Mouse (Mus musculus): ENCODE measurements at regions not wholly inside any gene's neighbourhood (a gene's known extent, or its start where the extent isn't known, plus 50 kb on each side); places are given as distances from the start of the nearest gene placed in this dataset.
A peak's percentile ranks its signal among the peaks of the same experiment; 100 is the strongest.

DNA sequence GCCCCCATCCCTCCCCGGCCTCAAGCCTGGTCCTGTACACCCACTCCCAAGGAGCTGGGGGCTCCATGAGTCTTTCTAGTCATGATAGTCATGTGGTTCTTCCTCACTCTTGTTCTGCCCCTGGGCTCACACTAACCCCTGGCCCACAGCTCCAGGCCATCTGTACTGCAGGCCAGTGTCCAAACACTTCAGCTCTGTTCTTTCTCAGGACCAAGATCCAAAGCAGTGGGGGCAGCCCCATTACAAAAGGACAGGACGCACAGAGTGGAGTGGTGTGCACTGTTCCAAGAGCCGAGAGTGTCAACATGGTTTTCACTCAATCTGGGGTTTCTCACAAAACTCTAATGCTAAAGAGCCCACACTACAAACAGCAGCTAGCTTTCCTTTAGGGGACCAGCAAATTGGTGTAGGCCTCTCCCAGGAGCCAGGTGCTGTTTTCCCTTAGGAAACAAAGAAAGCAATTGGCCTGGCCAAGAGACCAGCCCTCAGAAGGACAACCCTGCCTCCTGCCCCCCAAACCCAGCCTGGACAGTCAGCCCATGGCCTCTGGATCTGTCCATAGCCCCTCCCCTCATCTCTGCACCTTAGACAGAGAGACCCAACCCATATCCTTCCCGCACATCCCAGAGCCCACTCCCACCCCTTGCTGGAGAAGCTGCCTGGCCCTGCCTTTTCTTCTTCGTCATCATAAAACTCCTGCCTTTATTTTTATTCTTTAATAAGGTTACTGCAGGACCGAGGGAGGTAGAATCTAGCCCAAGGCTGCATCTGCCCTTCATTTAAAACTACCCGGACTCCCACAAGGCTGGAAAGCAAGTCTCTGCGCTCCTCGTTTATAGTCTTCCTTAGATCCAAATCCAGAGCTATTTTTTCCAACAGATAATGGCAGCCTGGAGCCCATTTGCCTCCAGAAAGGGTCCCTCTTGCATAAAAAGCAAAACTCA, 188.2 kb upstream of the Cdh5 start:
- H3K27ac ChIP-seq (ENCODE audit: insufficient read depth, low read length) = no peak overlapping the region

GRCm38 (mm10) chr8:103913927-103914640, 187.3 kb upstream of the Cdh5 start:
- Histone ChIP-seq H3K4me1 (ENCODE audit: control insufficient read depth, insufficient read depth, low read length) (no peaks in the 10 kb centered on the region), H3K27ac (ENCODE audit: insufficient read depth, low read length) (no peak overlapping the region), H3K9ac (ENCODE audit: low read depth, poor library complexity, severe bottlenecking) (no peak overlapping the region), H3K27me3 (ENCODE audit: control insufficient read depth, insufficient read depth, low read length, poor library complexity, severe bottlenecking) (no peaks in the 10 kb centered on the region; the same call in 1 of the 2 replicates), H3K36me3 (ENCODE audit: control insufficient read depth, insufficient read depth, low read length, poor library complexity, severe bottlenecking) (no peaks in the 10 kb centered on the region), H3K9me3 (replicated peaks; ENCODE audit: control insufficient read depth, insufficient read depth, low read length, poor library complexity, severe bottlenecking) (no peaks in the 10 kb centered on the region), H3K4me3 (ENCODE audit: low read depth, low read length) (no peak overlapping the region)
- TF ChIP-seq CTCF (IDR thresholded peaks at IDR 0.05; ENCODE audit: low read depth, low read length) (peak; percentile 22), POLR2A (IDR thresholded peaks at IDR 0.05; ENCODE audit: insufficient read depth, low read length) (no peak)

More for the DNA sequence above, 188.2 kb upstream of the Cdh5 start:
- H3K9ac ChIP-seq (ENCODE audit: low read depth, poor library complexity, severe bottlenecking) = no peak overlapping the region
- TF ChIP-seq CTCF (IDR thresholded peaks at IDR 0.05; ENCODE audit: low read depth, low read length) = no peak
- no peaks in the 10 kb centered on the region for H3K36me3 ChIP-seq (ENCODE audit: control insufficient read depth, insufficient read depth, low read length, poor library complexity, severe bottlenecking)
- no peak overlapping the region for H3K4me3 ChIP-seq (ENCODE audit: low read depth, low read length)
- H3K4me1 ChIP-seq (ENCODE audit: control insufficient read depth, insufficient read depth, low read length) = no peaks in the 10 kb centered on the region
- H3K9me3 ChIP-seq (replicated peaks; ENCODE audit: control insufficient read depth, insufficient read depth, low read length, poor library complexity, severe bottlenecking) = no peaks in the 10 kb centered on the region
- H3K27me3 ChIP-seq (ENCODE audit: control insufficient read depth, insufficient read depth, low read length, poor library complexity, severe bottlenecking) = no peaks in the 10 kb centered on the region; the same call in 1 of the 2 replicates

- Histone ChIP-seq H3K27ac (ENCODE audit: insufficient read depth, low read length) (no peak overlapping the region), H3K4me3 (ENCODE audit: low read depth, low read length) (no peak overlapping the region), H3K36me3 (ENCODE audit: control insufficient read depth, insufficient read depth, low read length, poor library complexity, severe bottlenecking) (no peaks in the 10 kb centered on the region), H3K27me3 (ENCODE audit: control insufficient read depth, insufficient read depth, low read length, poor library complexity, severe bottlenecking) (peaks cover 1% of the 10 kb centered on the region; the same call in 1 of the 2 replicates), H3K9ac (ENCODE audit: low read depth, poor library complexity, severe bottlenecking) (no peak overlapping the region), H3K9me3 (replicated peaks; ENCODE audit: control insufficient read depth, insufficient read depth, low read length, poor library complexity, severe bottlenecking) (peaks cover 8% of the 10 kb centered on the region; the same call in 1 of the 2 replicates), H3K4me1 (ENCODE audit: control insufficient read depth, insufficient read depth, low read length) (no peaks in the 10 kb centered on the region)
- TF ChIP-seq POLR2A (IDR thresholded peaks at IDR 0.05; ENCODE audit: insufficient read depth, low read length) (no peak), CTCF (IDR thresholded peaks at IDR 0.05; ENCODE audit: low read depth, low read length) (no peak)
These were observed 182.1 kb upstream of the Cdh5 start for GRCm38 (mm10) chr8:103919324-103919723.

DNA sequence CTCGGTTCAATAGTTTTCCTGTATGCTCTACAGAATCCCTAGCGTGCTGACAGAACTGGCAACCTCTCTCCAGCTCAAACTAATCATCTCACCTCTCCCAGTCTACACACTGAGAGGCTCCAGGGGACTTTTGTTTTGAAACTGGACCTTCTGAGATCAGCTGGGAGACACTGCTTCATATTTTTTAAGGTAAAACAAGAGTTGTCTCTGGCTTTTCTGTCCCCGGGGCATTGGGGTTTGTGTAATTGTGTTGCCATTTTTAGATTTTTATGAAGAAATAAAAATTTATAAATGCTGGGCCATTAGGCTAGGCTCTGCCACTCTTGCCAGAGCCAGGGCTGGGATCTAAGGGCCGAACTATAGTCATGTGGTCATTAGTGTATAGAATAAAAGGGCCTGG, 179.8 kb upstream of the Cdh5 start:
- H3K27me3 ChIP-seq (ENCODE audit: control insufficient read depth, insufficient read depth, low read length, poor library complexity, severe bottlenecking) = peaks cover 1% of the 10 kb centered on the region; the same call in 1 of the 2 replicates
- no peaks in the 10 kb centered on the region for H3K36me3 ChIP-seq (ENCODE audit: control insufficient read depth, insufficient read depth, low read length, poor library complexity, severe bottlenecking)
- no peak overlapping the region for H3K9ac ChIP-seq (ENCODE audit: low read depth, poor library complexity, severe bottlenecking)
- no peak overlapping the region for H3K4me3 ChIP-seq (ENCODE audit: low read depth, low read length)
- no peak for TF ChIP-seq POLR2A (IDR thresholded peaks at IDR 0.05; ENCODE audit: insufficient read depth, low read length)
- no peak for TF ChIP-seq EP300 (IDR thresholded peaks at IDR 0.05; ENCODE audit: insufficient read depth, low read depth, low read length)
- no peak for TF ChIP-seq CTCF (IDR thresholded peaks at IDR 0.05; ENCODE audit: low read depth, low read length)
- H3K9me3 ChIP-seq (replicated peaks; ENCODE audit: control insufficient read depth, insufficient read depth, low read length, poor library complexity, severe bottlenecking) = peaks cover 8% of the 10 kb centered on the region; the same call in 1 of the 2 replicates
- H3K27ac ChIP-seq (ENCODE audit: insufficient read depth, low read length) = no peak overlapping the region
- H3K4me1 ChIP-seq (ENCODE audit: control insufficient read depth, insufficient read depth, low read length) = no peaks in the 10 kb centered on the region

- Histone ChIP-seq H3K27ac (ENCODE audit: insufficient read depth, low read length) (no peak overlapping the region), H3K27me3 (ENCODE audit: control insufficient read depth, insufficient read depth, low read length, poor library complexity, severe bottlenecking) (peaks cover 3% of the 10 kb centered on the region), H3K9ac (ENCODE audit: low read depth, poor library complexity, severe bottlenecking) (no peak overlapping the region), H3K4me1 (ENCODE audit: control insufficient read depth, insufficient read depth, low read length) (no peaks in the 10 kb centered on the region), H3K9me3 (replicated peaks; ENCODE audit: control insufficient read depth, insufficient read depth, low read length, poor library complexity, severe bottlenecking) (peaks cover 8% of the 10 kb centered on the region; the same call in 1 of the 2 replicates), H3K4me3 (ENCODE audit: low read depth, low read length) (no peak overlapping the region), H3K36me3 (ENCODE audit: control insufficient read depth, insufficient read depth, low read length, poor library complexity, severe bottlenecking) (no peaks in the 10 kb centered on the region)
- TF ChIP-seq CTCF (IDR thresholded peaks at IDR 0.05; ENCODE audit: low read depth, low read length) (no peak), POLR2A (IDR thresholded peaks at IDR 0.05; ENCODE audit: insufficient read depth, low read length) (no peak), EP300 (IDR thresholded peaks at IDR 0.05; ENCODE audit: insufficient read depth, low read depth, low read length) (no peak)
These were observed 178.7 kb upstream of the Cdh5 start for GRCm38 (mm10) chr8:103922746-103923145.

DNA sequence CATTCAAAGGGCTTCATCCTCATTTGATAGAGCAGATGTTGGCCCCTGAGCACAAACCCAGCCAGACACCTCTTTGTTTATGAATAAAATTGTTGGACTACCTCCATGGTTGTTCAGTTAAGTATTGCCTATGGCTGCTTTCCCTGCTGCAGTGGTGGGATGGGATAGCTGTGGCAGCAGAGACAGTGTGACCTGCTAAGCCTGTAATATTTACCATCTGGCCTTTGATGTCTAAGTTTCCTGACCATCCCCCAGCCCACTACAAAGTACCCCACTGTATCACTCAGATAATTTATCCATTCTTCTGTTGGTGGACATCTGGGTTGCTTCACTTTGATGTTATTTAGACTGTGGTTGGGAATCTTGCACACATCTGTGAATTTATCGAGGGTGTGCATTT, 168.7 kb upstream of the Cdh5 start:
- Histone ChIP-seq H3K9ac (ENCODE audit: low read depth, poor library complexity, severe bottlenecking) (no peak overlapping the region), H3K36me3 (ENCODE audit: control insufficient read depth, insufficient read depth, low read length, poor library complexity, severe bottlenecking) (no peaks in the 10 kb centered on the region), H3K9me3 (replicated peaks; ENCODE audit: control insufficient read depth, insufficient read depth, low read length, poor library complexity, severe bottlenecking) (peaks cover 2% of the 10 kb centered on the region), H3K27ac (ENCODE audit: insufficient read depth, low read length) (no peak overlapping the region), H3K4me3 (ENCODE audit: low read depth, low read length) (no peak overlapping the region), H3K4me1 (ENCODE audit: control insufficient read depth, insufficient read depth, low read length) (no peaks in the 10 kb centered on the region), H3K27me3 (ENCODE audit: control insufficient read depth, insufficient read depth, low read length, poor library complexity, severe bottlenecking) (no peaks in the 10 kb centered on the region; the same call in none of the 2 replicates)
- TF ChIP-seq EP300 (IDR thresholded peaks at IDR 0.05; ENCODE audit: insufficient read depth, low read depth, low read length) (no peak), POLR2A (IDR thresholded peaks at IDR 0.05; ENCODE audit: insufficient read depth, low read length) (no peak), CTCF (IDR thresholded peaks at IDR 0.05; ENCODE audit: low read depth, low read length) (no peak)
